Mouse (Mus musculus): Measurements from ENCODE around the gene Tpm3. TPM values are rescaled to one million over a fixed set of nuclear protein-coding genes. Genes with fewer than 3 reads are reported as not detected.
A peak's percentile ranks its signal among the peaks of the same experiment; 100 is the strongest.

Gene Tpm3
- polyA plus RNA-seq, 1 experiment, result 61.4 TPM

- Histone ChIP-seq H3K4me3 (ENCODE audit: control insufficient read depth, low read depth, low read length) (peak overlapping the region; percentile 7; the same call in 1 of the 2 replicates), H3K27ac (ENCODE audit: control insufficient read depth, insufficient read depth, low read depth, low read length) (no peak overlapping the region), H3K4me1 (ENCODE audit: control insufficient read depth, insufficient read depth, low read length) (no peaks in the 10 kb centered on the region), H3K27me3 (ENCODE audit: control insufficient read depth, insufficient read depth, low read length) (no peaks in the 10 kb centered on the region), H3K36me3 (ENCODE audit: control insufficient read depth, insufficient read depth, low read length) (no peaks in the 10 kb centered on the region; the same call in 1 of the 2 replicates)
- TF ChIP-seq CTCF (IDR thresholded peaks at IDR 0.05; ENCODE audit: control insufficient read depth, insufficient read depth, insufficient replicate concordance, low read depth, low read length) (no peak), POLR2A (IDR thresholded peaks at IDR 0.05; ENCODE audit: control insufficient read depth, low read depth, low read length) (no peak)
These were observed 10.9 kb upstream of the Tpm3 start for GRCm38 (mm10) chr3:90061549-90061948.

GRCm38 (mm10) chr3:90062539-90062938 is 9.9 kb upstream of the Tpm3 start:
- Histone ChIP-seq H3K27ac (ENCODE audit: control insufficient read depth, insufficient read depth, low read depth, low read length) (peak overlapping the region; percentile 65), H3K36me3 (ENCODE audit: control insufficient read depth, insufficient read depth, low read length) (no peaks in the 10 kb centered on the region), H3K4me1 (ENCODE audit: control insufficient read depth, insufficient read depth, low read length) (no peaks in the 10 kb centered on the region), H3K27me3 (ENCODE audit: control insufficient read depth, insufficient read depth, low read length) (no peaks in the 10 kb centered on the region), H3K4me3 (ENCODE audit: control insufficient read depth, low read depth, low read length) (peak overlapping the region; percentile 67; the same call in 1 of the 2 replicates)
- TF ChIP-seq CTCF (IDR thresholded peaks at IDR 0.05; ENCODE audit: control insufficient read depth, insufficient read depth, insufficient replicate concordance, low read depth, low read length) (no peak), POLR2A (IDR thresholded peaks at IDR 0.05; ENCODE audit: control insufficient read depth, low read depth, low read length) (no peak)

GRCm38 (mm10) chr3:90064383-90064782 is 8.1 kb upstream of the Tpm3 start:
- H3K36me3 ChIP-seq (ENCODE audit: control insufficient read depth, insufficient read depth, low read length), result no peaks in the 10 kb centered on the region

GRCm38 (mm10) chr3:90065553-90065952 is 6.9 kb upstream of the Tpm3 start:
- H3K36me3 ChIP-seq (ENCODE audit: control insufficient read depth, insufficient read depth, low read length), result no peaks in the 10 kb centered on the region
- no peaks in the 10 kb centered on the region for H3K27me3 ChIP-seq (ENCODE audit: control insufficient read depth, insufficient read depth, low read length)
- H3K4me1 ChIP-seq (ENCODE audit: control insufficient read depth, insufficient read depth, low read length), result no peaks in the 10 kb centered on the region
- no peak overlapping the region for H3K27ac ChIP-seq (ENCODE audit: control insufficient read depth, insufficient read depth, low read depth, low read length)
- H3K4me3 ChIP-seq (ENCODE audit: control insufficient read depth, low read depth, low read length), result no peak overlapping the region
- no peak for TF ChIP-seq POLR2A (IDR thresholded peaks at IDR 0.05; ENCODE audit: control insufficient read depth, low read depth, low read length)

More at GRCm38 (mm10) chr3:90064383-90064782, 8.1 kb upstream of the Tpm3 start:
- peak overlapping the region; percentile 11; the same call in 1 of the 2 replicates for H3K4me3 ChIP-seq (ENCODE audit: control insufficient read depth, low read depth, low read length)
- H3K27me3 ChIP-seq (ENCODE audit: control insufficient read depth, insufficient read depth, low read length), result no peaks in the 10 kb centered on the region
- no peak for TF ChIP-seq POLR2A (IDR thresholded peaks at IDR 0.05; ENCODE audit: control insufficient read depth, low read depth, low read length)
- no peak for TF ChIP-seq CTCF (IDR thresholded peaks at IDR 0.05; ENCODE audit: control insufficient read depth, insufficient read depth, insufficient replicate concordance, low read depth, low read length)
- no peak overlapping the region for H3K27ac ChIP-seq (ENCODE audit: control insufficient read depth, insufficient read depth, low read depth, low read length)
- no peaks in the 10 kb centered on the region for H3K4me1 ChIP-seq (ENCODE audit: control insufficient read depth, insufficient read depth, low read length)

- Histone ChIP-seq H3K4me1 (ENCODE audit: control insufficient read depth, insufficient read depth, low read length) (no peaks in the 10 kb centered on the region), H3K27me3 (ENCODE audit: control insufficient read depth, insufficient read depth, low read length) (no peaks in the 10 kb centered on the region)
- TF ChIP-seq CTCF (IDR thresholded peaks at IDR 0.05; ENCODE audit: control insufficient read depth, insufficient read depth, insufficient replicate concordance, low read depth, low read length) (no peak), POLR2A (IDR thresholded peaks at IDR 0.05; ENCODE audit: control insufficient read depth, low read depth, low read length) (no peak)
These were observed 4.6 kb upstream of the Tpm3 start for GRCm38 (mm10) chr3:90067851-90068250.

GRCm38 (mm10) chr3:90069688-90070087 is 2.8 kb upstream of the Tpm3 start:
- H3K27ac ChIP-seq (ENCODE audit: control insufficient read depth, insufficient read depth, low read depth, low read length), result no peak overlapping the region
- H3K4me1 ChIP-seq (ENCODE audit: control insufficient read depth, insufficient read depth, low read length), result no peaks in the 10 kb centered on the region
- no peaks in the 10 kb centered on the region for H3K27me3 ChIP-seq (ENCODE audit: control insufficient read depth, insufficient read depth, low read length)
- H3K4me3 ChIP-seq (ENCODE audit: control insufficient read depth, low read depth, low read length), result no peak overlapping the region; the same call in 1 of the 2 replicates
- no peak for TF ChIP-seq CTCF (IDR thresholded peaks at IDR 0.05; ENCODE audit: control insufficient read depth, insufficient read depth, insufficient replicate concordance, low read depth, low read length)
- no peak for TF ChIP-seq POLR2A (IDR thresholded peaks at IDR 0.05; ENCODE audit: control insufficient read depth, low read depth, low read length)
- no peaks in the 10 kb centered on the region for H3K36me3 ChIP-seq (ENCODE audit: control insufficient read depth, insufficient read depth, low read length)

More at GRCm38 (mm10) chr3:90067851-90068250, 4.6 kb upstream of the Tpm3 start:
- Histone ChIP-seq H3K27ac (ENCODE audit: control insufficient read depth, insufficient read depth, low read depth, low read length) (no peak overlapping the region), H3K36me3 (ENCODE audit: control insufficient read depth, insufficient read depth, low read length) (no peaks in the 10 kb centered on the region), H3K4me3 (ENCODE audit: control insufficient read depth, low read depth, low read length) (no peak overlapping the region)

GRCm38 (mm10) chr3:90076921-90077716 is 4.7 kb downstream of the Tpm3 start:
- peaks cover 2% of the 10 kb centered on the region for H3K4me1 ChIP-seq (ENCODE audit: control insufficient read depth, insufficient read depth, low read length)
- H3K27ac ChIP-seq (ENCODE audit: control insufficient read depth, insufficient read depth, low read depth, low read length), result no peak overlapping the region
- TF ChIP-seq CTCF (IDR thresholded peaks at IDR 0.05; ENCODE audit: control insufficient read depth, insufficient read depth, insufficient replicate concordance, low read depth, low read length) (peak; percentile 16; the same call in 1 of the 2 replicates), POLR2A (IDR thresholded peaks at IDR 0.05; ENCODE audit: control insufficient read depth, low read depth, low read length) (no peak)
- H3K4me3 ChIP-seq (ENCODE audit: control insufficient read depth, low read depth, low read length), result no peak overlapping the region
- no peaks in the 10 kb centered on the region for H3K27me3 ChIP-seq (ENCODE audit: control insufficient read depth, insufficient read depth, low read length)
- no peaks in the 10 kb centered on the region for H3K36me3 ChIP-seq (ENCODE audit: control insufficient read depth, insufficient read depth, low read length)
